Mouse (Mus musculus) hindbrain, postnatal 0 days (tissue): ENCODE data around the gene Rag2. TPM values are rescaled to one million over a fixed set of nuclear protein-coding genes. Genes with fewer than 3 reads are reported as not detected.

ENCODE experiments used
- ATAC-seq: fragments of 200-750 bp; cut with Nextera tagmentation; 2 replicates; pipeline ENCODE4 v1.8.0; 2017; ENCODE audit warnings: mild to moderate bottlenecking, moderate TSS enrichment, moderate library complexity
- DNase-seq: peaks from one replicate; pipeline ENCODE4 v3.0.0-alpha.2; 2015; ENCODE audit warnings: low spot score
- H3K27ac ChIP-seq: fragments of 300-500 bp; sonication (generic); 2 replicates; pipeline ENCODE4 v1.5.1; 2014; ENCODE audit warnings: mild to moderate bottlenecking
- H3K27me3 ChIP-seq: fragments of 300-500 bp; sonication (generic); 2 replicates; pipeline ENCODE4 v1.6.1; 2014; ENCODE audit warnings: low read length, mixed read lengths; ENCODE audit not compliant: insufficient read depth
- H3K36me3 ChIP-seq: fragments of 300-500 bp; sonication (generic); 2 replicates; pipeline ENCODE4 v1.6.1; 2014; ENCODE audit warnings: low read length, mixed read lengths; ENCODE audit not compliant: insufficient read depth
- H3K4me1 ChIP-seq: fragments of 300-500 bp; sonication (generic); 2 replicates; pipeline ENCODE4 v1.6.1; 2014; ENCODE audit warnings: antibody characterized with exemption, low read length, mixed read lengths; ENCODE audit not compliant: insufficient read depth
- H3K4me2 ChIP-seq: fragments of 300-500 bp; sonication (generic); 2 replicates; pipeline ENCODE4 v1.6.1; 2014; ENCODE audit warnings: low read depth, mild to moderate bottlenecking, low read length, moderate library complexity, mixed read lengths
- H3K4me3 ChIP-seq: fragments of 300-500 bp; sonication (generic); 2 replicates; pipeline ENCODE4 v1.5.1; 2014; ENCODE audit warnings: low read length
- H3K9ac ChIP-seq: fragments of 300-500 bp; sonication (generic); replicated peaks from 2 replicates; pipeline ENCODE4 v1.6.1; 2014; ENCODE audit warnings: mild to moderate bottlenecking, low read length, moderate library complexity, mixed read lengths
- H3K9me3 ChIP-seq: fragments of 300-500 bp; sonication (generic); 2 replicates; pipeline ENCODE4 v1.6.1; 2016; ENCODE audit warnings: low read length, mixed read lengths
- CTCF ChIP-seq: IDR thresholded peaks from 2 replicates; pipeline ENCODE4 v1.5.1; 2016; ENCODE audit warnings: antibody characterized with exemption, control low read depth, low read depth
- WGBS: fragments of 180-500 bp; shearing (Covaris S2); extraction: QIAGEN DNeasy Blood & Tissue Kit; methylation state at CpG from one replicate; pipeline ENCODE4 v1.1.7; 2014; 5-methylcytosine and 5-hydroxymethylcytosine counted together
- polyA plus RNA-seq: library from polyadenylated mRNA; unstranded; fragments of >200 nt; fragmentation: Nextera tagmentation; extraction: Ambion mirVana; gene quantifications from 2 replicates; pipeline ENCODE4 v1.2.1, GENCODE M21; 2015
- total RNA-seq: library from RNA; depleted of rRNA; stranded (reverse); fragments of >200 nt; gene quantifications from 2 replicates; pipeline ENCODE4 v1.2.3, GENCODE M21; 2014; rRNA removed

Rag2 gene
- total and polyA plus RNA-seq, 2 experiments from 2014 or later: not detected

GRCm38 (mm10) chr2:101679164-101679784 is 54.8 kb downstream of the Rag2 start:
- WGBS: under 1% methylated on average over 15 of the region's 15 CpGs
- H3K27me3 ChIP-seq: no peaks in the 10 kb centered on the region
- 0 out of 2 replicates have a peak, but pooled peaks cover 9% of the 10 kb centered on the region for H3K4me1 ChIP-seq
- peak overlapping the region; percentile 88; the same call in 1 of the 2 replicates for H3K9ac ChIP-seq
- no peak for DNase-seq
- ATAC-seq: no peak
- no peak overlapping the region for H3K27ac ChIP-seq
- no peaks in the 10 kb centered on the region for H3K9me3 ChIP-seq
- TF ChIP-seq CTCF: no peak
- peak overlapping the region; percentile 92 for H3K4me3 ChIP-seq
- no peaks in the 10 kb centered on the region for H3K36me3 ChIP-seq
- peak overlapping the region; percentile 64 for H3K4me2 ChIP-seq

Other genes starting within 250 kb of the Rag2 start
- 0.36 and 0.37 TPM in 2 replicates for gene Rag1, start 24.8 kb downstream of the Rag2 start, total RNA-seq
- 0.08 and 0.11 TPM in 2 replicates for gene Rag1, start 24.8 kb downstream of the Rag2 start, polyA plus RNA-seq
- gene B230118H07Rik, start 24.8 kb downstream of the Rag2 start, total RNA-seq: 12.6 and 13.3 TPM in 2 replicates
- gene B230118H07Rik, start 24.8 kb downstream of the Rag2 start, polyA plus RNA-seq: 57.3 and 59.3 TPM in 2 replicates
- gene Traf6, start 53.7 kb downstream of the Rag2 start, total RNA-seq: 21.9 and 26.3 TPM in 2 replicates
- 6.1 and 6.8 TPM in 2 replicates for gene Traf6, start 53.7 kb downstream of the Rag2 start, polyA plus RNA-seq